In genomic region chr8:84552457-84552856, GRCm38 (mm10) we compare ENCODE assay signal across 24 mouse cellular contexts.
"Had no signal": no experiment of that assay in that cellular context is flagged by ENCODE, and none has a peak within 500 bp of the region (broad histone marks: within the 10 kb centered on the region; RNA-seq: fewer than 3 reads in every experiment).

No protein-coding gene starts in this region.

- H3K27ac ChIP-seq: gastrocnemius, adult 2 months; heart, embryonic 10.5 days; hindbrain, embryonic 10.5 days; hindbrain, embryonic 12.5 days; hindbrain, embryonic 14.5 days; intestine, embryonic 15.5 days; limb, embryonic 10.5 days; limb, embryonic 12.5 days; liver, embryonic 13.5 days; liver, embryonic 15.5 days had no signal

- DNase-seq: gastrocnemius, adult 2 months; gastrocnemius, postnatal 10 days; gastrocnemius, postnatal 25 days; heart, adult 18-20 months; heart, postnatal 10 days; heart, postnatal 4 days; kidney, adult 18-20 months; kidney, adult 8-10 months; kidney, postnatal 10 days; kidney, postnatal 25 days; kidney, postnatal 4 days; liver; liver, embryonic 13.5 days; liver, postnatal 0 days had no signal

- H3K4me3 ChIP-seq: gastrocnemius, adult 2 months; heart, embryonic 10.5 days; heart, embryonic 12.5 days; hindbrain, embryonic 10.5 days; hindbrain, embryonic 12.5 days; intestine, embryonic 15.5 days; left cerebral cortex, adult 2 months; limb, embryonic 10.5 days; limb, embryonic 12.5 days; liver, embryonic 13.5 days; liver, embryonic 15.5 days had no signal

- H3K4me1 ChIP-seq: heart, embryonic 10.5 days; hindbrain, embryonic 10.5 days; intestine, embryonic 15.5 days; limb, embryonic 10.5 days; limb, embryonic 12.5 days; liver, embryonic 13.5 days; liver, embryonic 15.5 days had no signal
